Mouse (Mus musculus): ENCODE measurements at regions not wholly inside any gene's neighbourhood (a gene's known extent, or its start where the extent isn't known, plus 50 kb on each side); places are given as distances from the start of the nearest gene placed in this dataset.
A peak's percentile ranks its signal among the peaks of the same experiment; 100 is the strongest.

DNA sequence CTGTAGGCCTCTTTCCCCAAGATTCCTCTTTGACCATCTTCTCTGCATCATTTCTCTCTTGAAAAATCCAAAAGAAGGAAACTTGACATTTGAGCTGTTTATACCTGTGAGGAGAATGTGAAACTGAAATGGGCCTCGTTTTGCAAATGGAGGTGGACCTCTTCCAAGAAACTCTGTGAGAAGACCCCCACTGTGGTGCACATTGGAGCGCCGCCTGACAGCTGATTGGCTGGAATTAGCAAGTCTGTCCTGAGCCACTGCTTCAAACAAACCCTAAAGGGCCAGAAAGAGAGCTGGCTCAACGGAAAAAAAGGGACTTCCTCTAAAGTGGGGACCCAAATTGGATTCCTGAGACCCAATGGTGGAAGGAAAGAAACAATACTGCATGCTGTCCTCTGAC lies 250.9 kb upstream of the Trpc7 start:
- Histone ChIP-seq H3K9ac (no peak overlapping the region), H3K27me3 (0 out of 2 replicates have a peak, but pooled peaks cover 4% of the 10 kb centered on the region), H3K27ac (no peak overlapping the region), H3K4me2 (no peak overlapping the region), H3K9me3 (no peaks in the 10 kb centered on the region), H3K36me3 (replicated peaks) (no peaks in the 10 kb centered on the region), H3K4me3 (replicated peaks) (no peak overlapping the region), H3K4me1 (peaks cover 27% of the 10 kb centered on the region)
- no peak for ATAC-seq (ENCODE audit: low FRiP score)
- 32% methylated on average over 4 of the region's 4 CpGs for WGBS

DNA sequence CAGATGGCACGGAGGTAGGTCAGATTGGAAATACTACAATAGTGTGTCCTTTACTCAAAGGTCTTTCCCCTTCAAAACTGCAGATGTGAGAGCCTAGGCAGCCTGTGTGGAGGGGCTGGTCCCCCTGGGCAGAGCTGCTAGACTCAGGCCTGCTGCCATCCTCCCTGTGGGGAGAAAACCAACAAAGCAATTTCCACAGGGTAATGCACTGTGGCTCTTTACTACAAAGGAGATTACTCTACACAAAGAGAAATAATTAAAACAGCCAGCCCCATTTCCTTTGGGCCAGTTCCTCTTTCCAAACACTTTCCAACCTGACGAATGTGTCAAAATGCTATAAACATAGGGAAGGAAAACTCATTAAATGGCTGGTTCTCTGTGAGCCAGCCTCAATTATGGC lies 250.0 kb upstream of the Trpc7 start:
- H3K27me3 ChIP-seq = 0 out of 2 replicates have a peak, but pooled peaks cover 4% of the 10 kb centered on the region
- no peak overlapping the region for H3K4me2 ChIP-seq
- ATAC-seq (ENCODE audit: low FRiP score) = 0 out of 2 replicates have a peak, but pooled peaks have one; percentile 51
- WGBS = 12% methylated on average over 2 of the region's 2 CpGs
- H3K9me3 ChIP-seq = no peaks in the 10 kb centered on the region
- H3K4me1 ChIP-seq = peaks cover 27% of the 10 kb centered on the region
- H3K9ac ChIP-seq = no peak overlapping the region
- H3K27ac ChIP-seq = peak overlapping the region; percentile 31; the same call in 1 of the 2 replicates
- H3K36me3 ChIP-seq (replicated peaks) = no peaks in the 10 kb centered on the region
- no peak overlapping the region for H3K4me3 ChIP-seq (replicated peaks)

DNA sequence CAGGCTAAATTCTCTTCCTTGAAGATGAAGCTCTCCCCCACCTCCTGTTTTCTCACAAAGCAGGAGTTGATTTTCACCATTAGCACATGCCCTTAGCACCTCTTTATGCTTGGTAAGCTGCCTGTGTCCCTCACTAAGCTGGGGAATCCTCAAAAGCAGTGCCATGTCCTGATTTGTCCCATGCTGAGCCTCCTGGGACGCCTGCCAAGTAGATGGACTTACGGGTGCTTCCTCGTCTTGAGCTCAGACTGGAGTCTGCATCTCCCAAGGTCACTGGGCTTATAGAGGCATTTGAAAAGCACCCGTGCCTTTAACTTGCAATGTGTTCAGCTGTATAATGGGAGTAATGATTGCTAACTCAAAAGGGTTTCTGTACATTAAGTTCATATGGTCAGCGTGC lies 247.1 kb upstream of the Trpc7 start:
- no peak overlapping the region for H3K4me2 ChIP-seq
- no peaks in the 10 kb centered on the region for H3K36me3 ChIP-seq (replicated peaks)
- no peaks in the 10 kb centered on the region for H3K9me3 ChIP-seq
- H3K4me3 ChIP-seq (replicated peaks) = no peak overlapping the region
- peaks cover 30% of the 10 kb centered on the region for H3K4me1 ChIP-seq
- WGBS = 66% methylated on average over 5 of the region's 5 CpGs
- H3K27me3 ChIP-seq = 0 out of 2 replicates have a peak, but pooled peaks cover 8% of the 10 kb centered on the region
- no peak overlapping the region for H3K9ac ChIP-seq
- no peak overlapping the region for H3K27ac ChIP-seq
- no peak for ATAC-seq (ENCODE audit: low FRiP score)

DNA sequence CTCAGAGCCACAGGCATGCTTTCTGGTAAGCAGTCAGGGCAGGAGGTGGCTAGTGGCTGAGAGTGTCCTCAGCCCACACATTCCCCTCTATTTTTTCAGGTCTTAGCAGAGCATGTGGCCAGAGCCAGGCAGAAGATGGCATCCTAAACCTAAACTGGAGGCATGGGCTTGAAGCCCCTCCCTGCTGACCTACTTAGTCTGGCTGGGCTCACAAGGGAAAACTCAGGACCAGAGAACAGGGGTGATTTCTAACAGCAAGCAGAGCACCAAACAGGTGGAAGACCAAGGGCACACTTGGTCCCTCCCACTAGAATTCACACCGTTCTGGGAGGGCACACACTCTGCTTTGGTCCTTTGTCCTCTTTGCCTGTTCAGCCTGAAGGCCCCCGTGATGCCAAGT lies 246.6 kb upstream of the Trpc7 start:
- ATAC-seq (ENCODE audit: low FRiP score) = no peak
- no peak overlapping the region for H3K27ac ChIP-seq
- H3K4me3 ChIP-seq (replicated peaks) = no peak overlapping the region
- H3K4me1 ChIP-seq = peaks cover 30% of the 10 kb centered on the region
- no peak overlapping the region for H3K9ac ChIP-seq
- H3K4me2 ChIP-seq = no peak overlapping the region
- WGBS = 10% methylated on average over 2 of the region's 2 CpGs
- 0 out of 2 replicates have a peak, but pooled peaks cover 8% of the 10 kb centered on the region for H3K27me3 ChIP-seq
- H3K36me3 ChIP-seq (replicated peaks) = no peaks in the 10 kb centered on the region
- H3K9me3 ChIP-seq = no peaks in the 10 kb centered on the region

DNA sequence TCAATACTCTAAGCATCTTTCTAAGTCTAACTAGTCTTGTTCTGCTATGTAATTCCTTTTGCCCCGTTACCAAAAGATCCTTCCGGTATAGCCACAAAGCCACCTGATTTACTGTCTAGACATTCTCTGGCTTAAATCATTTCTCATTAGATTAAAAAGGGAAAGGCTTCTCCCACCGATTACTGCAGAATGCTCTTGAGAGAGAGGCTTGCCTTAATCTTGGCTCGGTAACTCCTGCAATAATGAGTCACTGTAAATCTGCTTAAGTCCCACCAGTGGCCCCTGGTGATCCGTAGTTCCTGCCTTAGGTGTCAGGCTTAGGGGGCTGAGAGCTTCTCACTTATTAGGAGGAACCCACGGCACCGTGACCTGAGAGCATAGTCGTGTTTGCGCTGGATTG lies 220.1 kb upstream of the Trpc7 start:
- no peak overlapping the region for H3K4me2 ChIP-seq
- H3K27me3 ChIP-seq = no peaks in the 10 kb centered on the region
- H3K27ac ChIP-seq = no peak overlapping the region
- H3K4me1 ChIP-seq = no peaks in the 10 kb centered on the region
- no peaks in the 10 kb centered on the region for H3K9me3 ChIP-seq
- no peak overlapping the region for H3K4me3 ChIP-seq (replicated peaks)
- 56% methylated on average over 9 of the region's 9 CpGs for WGBS
- ATAC-seq (ENCODE audit: low FRiP score) = no peak
- H3K36me3 ChIP-seq (replicated peaks) = no peaks in the 10 kb centered on the region
- H3K9ac ChIP-seq = no peak overlapping the region

DNA sequence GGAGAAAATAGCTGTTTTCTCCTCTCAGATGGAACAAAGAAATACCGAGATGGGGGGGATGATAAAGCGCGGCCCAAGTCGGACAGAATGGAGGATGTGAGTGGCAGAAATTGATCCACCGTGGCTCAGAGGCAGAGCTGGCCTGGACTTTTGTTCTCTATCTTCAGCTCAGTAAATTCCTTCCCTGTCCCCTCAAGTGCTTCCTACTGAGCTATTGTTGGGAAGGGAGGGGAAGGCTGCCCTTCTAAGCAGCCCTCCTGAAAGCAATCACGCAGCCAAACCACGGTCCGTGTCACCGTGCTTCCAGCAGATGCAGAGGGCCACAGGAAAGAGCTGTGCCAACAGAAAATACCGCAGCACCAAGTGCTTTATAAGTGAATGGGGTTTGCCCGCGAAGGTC lies 212.2 kb upstream of the Trpc7 start:
- Histone ChIP-seq H3K4me1 (peaks cover 13% of the 10 kb centered on the region), H3K36me3 (replicated peaks) (no peaks in the 10 kb centered on the region), H3K4me2 (peak overlapping the region; percentile 35), H3K27ac (no peak overlapping the region), H3K9ac (no peak overlapping the region), H3K9me3 (no peaks in the 10 kb centered on the region), H3K4me3 (replicated peaks) (no peak overlapping the region), H3K27me3 (no peaks in the 10 kb centered on the region)
- WGBS = 2% methylated on average over 12 of the region's 12 CpGs
- ATAC-seq (ENCODE audit: low FRiP score) = no peak

DNA sequence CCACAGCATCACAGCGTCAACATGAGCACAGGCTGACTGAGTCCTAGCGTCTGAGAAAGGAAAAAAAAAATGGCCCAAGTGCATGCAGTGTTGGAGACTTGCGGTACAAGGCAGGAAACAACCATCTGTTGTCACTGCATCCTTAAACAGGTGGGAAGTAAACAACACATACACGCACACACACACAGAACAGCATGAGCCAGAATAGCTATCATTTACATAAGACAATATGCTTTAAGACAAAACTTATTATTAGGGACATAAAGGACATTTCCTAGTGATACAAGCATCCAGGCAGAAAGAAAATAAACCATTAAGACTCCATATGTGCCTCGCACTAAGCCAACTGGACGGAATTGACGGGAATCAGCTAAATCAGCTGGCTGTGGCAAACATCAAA lies 203.8 kb upstream of the Trpc7 start:
- H3K9ac ChIP-seq = no peak overlapping the region
- no peak overlapping the region for H3K4me2 ChIP-seq
- no peaks in the 10 kb centered on the region for H3K27me3 ChIP-seq
- no peak overlapping the region for H3K4me3 ChIP-seq (replicated peaks)
- H3K27ac ChIP-seq = no peak overlapping the region
- no peaks in the 10 kb centered on the region for H3K36me3 ChIP-seq (replicated peaks)
- ATAC-seq (ENCODE audit: low FRiP score) = no peak
- WGBS = 77% methylated on average over 7 of the region's 7 CpGs
- H3K9me3 ChIP-seq = no peaks in the 10 kb centered on the region
- H3K4me1 ChIP-seq = peaks cover 4% of the 10 kb centered on the region; the same call in 1 of the 2 replicates

DNA sequence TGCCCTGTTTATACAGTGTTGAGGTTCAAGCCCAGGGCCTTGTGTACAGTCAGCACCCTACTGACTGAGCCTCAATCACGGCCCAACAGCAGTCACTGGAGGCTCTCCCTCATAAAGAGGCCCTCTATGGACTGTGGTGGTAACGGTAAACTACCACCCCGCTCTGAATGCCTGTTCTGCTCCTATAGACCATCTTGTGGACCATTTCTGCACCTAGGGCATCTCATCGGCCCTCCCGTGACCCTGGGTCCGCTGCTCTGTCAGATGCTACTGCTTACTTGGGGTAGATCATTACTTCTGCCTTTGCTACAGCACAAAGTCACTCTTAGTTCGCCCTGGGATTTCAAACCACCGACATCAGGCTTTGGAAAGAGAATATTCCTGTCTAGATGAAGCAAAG lies 196.1 kb upstream of the Trpc7 start:
- 93% methylated on average over 8 of the region's 8 CpGs for WGBS
- no peaks in the 10 kb centered on the region for H3K27me3 ChIP-seq
- no peaks in the 10 kb centered on the region for H3K9me3 ChIP-seq
- H3K4me1 ChIP-seq = no peaks in the 10 kb centered on the region
- no peak overlapping the region for H3K4me3 ChIP-seq (replicated peaks)
- H3K4me2 ChIP-seq = no peak overlapping the region
- no peak overlapping the region for H3K27ac ChIP-seq
- no peak overlapping the region for H3K9ac ChIP-seq
- H3K36me3 ChIP-seq (replicated peaks) = no peaks in the 10 kb centered on the region
- ATAC-seq (ENCODE audit: low FRiP score) = no peak

DNA sequence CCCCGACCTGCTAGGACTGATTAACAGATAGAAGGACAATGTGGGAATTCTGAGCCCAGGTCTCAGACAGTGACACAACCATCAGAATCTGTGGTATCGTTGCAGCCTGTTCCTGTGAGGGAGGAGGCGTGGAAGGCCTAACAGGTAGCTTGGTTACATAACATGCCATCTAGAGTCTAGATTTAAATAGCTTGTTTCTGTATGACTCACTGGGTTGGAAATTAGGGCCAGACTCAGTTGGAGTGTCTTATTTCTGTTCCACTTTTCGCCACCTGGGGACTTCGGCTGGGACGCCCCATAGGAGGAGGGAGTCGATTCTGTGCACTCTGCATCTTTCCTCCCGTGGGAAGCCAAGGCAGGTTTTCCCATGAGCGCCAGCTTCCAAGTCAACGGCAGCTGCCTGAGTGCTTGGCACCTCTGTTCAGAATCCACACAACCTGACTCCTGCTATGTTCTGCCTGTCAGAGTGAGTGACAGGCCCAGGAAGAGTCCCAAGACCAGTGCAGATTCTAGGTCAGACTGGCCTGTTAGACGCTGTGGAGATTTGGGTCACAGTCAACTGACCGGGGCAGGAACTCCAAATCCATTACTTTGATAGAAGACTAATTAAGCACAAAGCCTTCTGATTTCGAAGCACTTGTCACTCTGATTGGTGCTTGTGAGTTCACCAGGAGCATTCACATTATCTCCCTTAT lies 193.7 kb upstream of the Trpc7 start:
- no peaks in the 10 kb centered on the region for H3K27me3 ChIP-seq
- no peak overlapping the region for H3K4me3 ChIP-seq (replicated peaks)
- no peak overlapping the region for H3K4me2 ChIP-seq
- no peaks in the 10 kb centered on the region for H3K36me3 ChIP-seq (replicated peaks)
- H3K27ac ChIP-seq = no peak overlapping the region
- no peaks in the 10 kb centered on the region for H3K4me1 ChIP-seq
- no peaks in the 10 kb centered on the region for H3K9me3 ChIP-seq
- 88% methylated on average over 13 of the region's 13 CpGs for WGBS
- no peak overlapping the region for H3K9ac ChIP-seq
- no peak for ATAC-seq (ENCODE audit: low FRiP score)

DNA sequence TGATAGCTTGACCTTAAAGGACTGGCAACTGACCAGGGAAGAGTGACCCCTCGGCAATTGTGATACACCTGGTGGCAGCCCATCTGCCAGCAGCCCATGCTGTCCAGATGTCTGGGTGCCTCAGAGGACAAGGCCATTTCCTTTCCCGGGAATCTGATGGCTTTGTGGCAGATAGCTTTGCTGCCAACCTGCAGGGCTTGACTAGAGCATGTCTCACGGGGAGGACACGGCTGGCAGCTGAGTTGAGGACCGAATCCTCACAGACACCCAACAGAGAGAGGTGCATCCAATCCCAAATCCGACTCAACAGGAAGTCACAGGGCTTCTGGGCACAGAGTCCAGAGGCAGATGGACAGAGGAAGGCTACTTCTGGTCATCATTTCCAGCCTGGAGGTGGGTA lies 192.2 kb upstream of the Trpc7 start:
- H3K27ac ChIP-seq = no peak overlapping the region
- 86% methylated on average over 6 of the region's 6 CpGs for WGBS
- ATAC-seq (ENCODE audit: low FRiP score) = no peak

DNA sequence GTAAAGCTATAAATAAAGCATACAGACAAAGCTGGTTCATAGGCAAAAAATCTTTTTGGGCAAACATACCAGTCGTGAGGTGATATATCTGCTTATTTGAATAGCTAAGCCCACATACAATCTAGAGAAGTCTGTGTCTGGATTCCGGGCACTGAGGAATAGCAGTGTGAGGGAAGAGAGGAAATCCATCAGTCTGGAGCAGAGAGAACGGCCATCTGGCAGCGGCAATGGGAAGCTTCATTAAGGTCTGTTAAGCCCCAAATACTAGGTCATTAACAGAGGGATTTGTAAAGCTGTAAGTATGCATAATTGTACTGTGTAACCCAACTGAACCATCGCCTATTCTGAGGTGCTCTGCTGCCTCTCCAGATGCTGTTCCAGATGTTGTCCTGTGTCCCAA lies 191.6 kb upstream of the Trpc7 start:
- ATAC-seq (ENCODE audit: low FRiP score) = no peak
- Histone ChIP-seq H3K27ac (no peak overlapping the region), H3K4me2 (no peak overlapping the region), H3K9ac (no peak overlapping the region), H3K4me1 (no peaks in the 10 kb centered on the region), H3K9me3 (no peaks in the 10 kb centered on the region), H3K36me3 (replicated peaks) (no peaks in the 10 kb centered on the region), H3K4me3 (replicated peaks) (no peak overlapping the region), H3K27me3 (no peaks in the 10 kb centered on the region)
- 66% methylated on average over 5 of the region's 5 CpGs for WGBS

More for the DNA sequence above, 192.2 kb upstream of the Trpc7 start:
- Histone ChIP-seq H3K4me1 (no peaks in the 10 kb centered on the region), H3K36me3 (replicated peaks) (no peaks in the 10 kb centered on the region), H3K4me2 (no peak overlapping the region), H3K9me3 (no peaks in the 10 kb centered on the region), H3K27me3 (no peaks in the 10 kb centered on the region), H3K9ac (no peak overlapping the region), H3K4me3 (replicated peaks) (no peak overlapping the region)

DNA sequence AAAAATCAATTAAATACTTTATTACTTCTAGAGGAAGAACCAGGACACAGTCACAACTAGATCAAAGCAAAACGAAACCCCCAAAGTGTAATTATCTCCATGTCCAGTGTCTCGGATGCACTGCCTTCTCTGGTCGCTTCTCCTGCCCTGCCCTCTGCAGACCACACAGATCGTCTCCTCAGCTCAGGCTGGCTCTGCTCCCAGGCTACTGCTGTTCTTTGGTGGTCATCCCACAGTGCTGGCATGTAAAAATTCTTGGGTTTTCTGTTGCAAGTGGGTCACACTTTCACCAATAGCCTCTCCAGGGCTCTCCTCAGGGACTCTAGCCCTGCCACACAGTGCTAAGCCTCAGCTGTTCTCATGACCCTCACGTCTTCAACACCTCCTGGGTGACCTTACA lies 188.0 kb upstream of the Trpc7 start:
- Histone ChIP-seq H3K27me3 (no peaks in the 10 kb centered on the region), H3K4me3 (replicated peaks) (no peak overlapping the region), H3K4me1 (no peaks in the 10 kb centered on the region), H3K9me3 (no peaks in the 10 kb centered on the region), H3K9ac (no peak overlapping the region), H3K4me2 (no peak overlapping the region), H3K36me3 (replicated peaks) (no peaks in the 10 kb centered on the region), H3K27ac (no peak overlapping the region)
- 81% methylated on average over 5 of the region's 5 CpGs for WGBS
- ATAC-seq (ENCODE audit: low FRiP score) = no peak

DNA sequence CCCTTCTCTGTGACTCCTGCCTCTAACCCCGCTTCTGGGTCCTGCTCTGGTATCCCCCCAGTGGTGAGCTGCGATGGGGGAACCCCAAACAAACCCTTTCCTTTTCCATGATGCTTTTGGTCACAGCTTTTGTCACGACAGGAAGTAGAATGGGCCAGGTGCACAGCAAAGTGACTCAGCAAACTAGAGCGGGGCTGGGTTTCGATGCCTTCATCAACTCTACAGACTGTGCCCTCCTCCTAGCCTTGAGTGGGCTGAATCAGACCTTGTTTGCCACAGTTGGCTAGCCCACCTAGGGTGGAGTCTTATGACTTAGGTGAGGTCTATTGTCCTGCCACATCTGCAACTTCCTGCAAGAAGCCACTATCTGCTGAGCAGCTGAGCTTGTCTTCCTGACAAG lies 174.7 kb upstream of the Trpc7 start:
- 93% methylated on average over 5 of the region's 5 CpGs for WGBS
- H3K27ac ChIP-seq = no peak overlapping the region
- no peaks in the 10 kb centered on the region for H3K36me3 ChIP-seq (replicated peaks)
- H3K9ac ChIP-seq = no peak overlapping the region
- H3K4me1 ChIP-seq = no peaks in the 10 kb centered on the region
- no peak overlapping the region for H3K4me3 ChIP-seq (replicated peaks)
- no peaks in the 10 kb centered on the region for H3K9me3 ChIP-seq
- no peaks in the 10 kb centered on the region for H3K27me3 ChIP-seq
- H3K4me2 ChIP-seq = no peak overlapping the region
- no peak for ATAC-seq (ENCODE audit: low FRiP score)
